Mouse (Mus musculus): ENCODE measurements around the gene Stac3. TPM values are rescaled to one million over a fixed set of nuclear protein-coding genes. Genes with fewer than 3 reads are reported as not detected.

Stac3 gene
- polyA plus RNA-seq, 1 experiment = 2.6 TPM

DNA sequence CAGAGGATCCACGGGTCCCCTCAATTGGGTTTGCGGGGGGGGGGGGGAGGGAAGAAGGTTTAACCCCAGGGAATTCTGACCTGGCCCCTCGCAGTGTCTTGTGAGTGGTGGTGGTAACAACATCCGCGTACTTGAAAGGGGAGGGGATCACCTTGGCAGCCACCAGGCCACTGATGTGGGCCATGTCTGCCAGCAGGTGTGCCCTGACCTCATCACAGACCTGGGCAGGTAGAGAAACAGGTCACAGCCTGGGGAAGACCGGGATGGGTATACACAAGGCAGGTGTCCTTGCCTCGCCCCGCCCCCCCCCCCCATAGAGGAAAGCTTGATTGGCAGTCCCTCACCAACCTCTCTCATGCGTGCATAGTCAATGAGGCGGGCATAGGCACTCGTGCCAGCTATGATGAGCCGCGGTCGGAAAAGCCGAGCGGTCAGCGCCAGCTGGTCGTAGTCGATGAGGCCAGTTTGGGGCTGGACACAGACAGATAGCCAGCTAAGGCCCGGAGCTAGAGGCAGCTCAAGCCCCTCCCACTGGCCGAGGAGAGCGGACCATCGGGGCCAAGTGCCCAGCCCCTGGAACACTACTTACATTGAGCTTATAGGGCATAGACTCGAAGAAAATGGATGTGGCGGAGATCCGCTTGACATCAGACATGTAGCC, 17.7 kb downstream of the Stac3 start:
- Histone ChIP-seq H3K4me1 (ENCODE audit: control insufficient read depth, insufficient read depth, low read length) (peaks cover 7% of the 10 kb centered on the region), H3K36me3 (ENCODE audit: control insufficient read depth, insufficient read depth, low read length, poor library complexity, severe bottlenecking) (peaks cover 9% of the 10 kb centered on the region), H3K9me3 (replicated peaks; ENCODE audit: control insufficient read depth, insufficient read depth, low read length, poor library complexity, severe bottlenecking) (no peaks in the 10 kb centered on the region), H3K27ac (ENCODE audit: insufficient read depth, low read length) (no peak overlapping the region), H3K27me3 (ENCODE audit: control insufficient read depth, insufficient read depth, low read length, poor library complexity, severe bottlenecking) (no peaks in the 10 kb centered on the region), H3K9ac (ENCODE audit: low read depth, poor library complexity, severe bottlenecking) (no peak overlapping the region), H3K4me3 (ENCODE audit: low read depth, low read length) (no peak overlapping the region)
- TF ChIP-seq CTCF (IDR thresholded peaks at IDR 0.05; ENCODE audit: low read depth, low read length) = no peak
- no peak for TF ChIP-seq POLR2A (IDR thresholded peaks at IDR 0.05; ENCODE audit: insufficient read depth, low read length)
- no peak for TF ChIP-seq EP300 (IDR thresholded peaks at IDR 0.05; ENCODE audit: insufficient read depth, low read depth, low read length)

DNA sequence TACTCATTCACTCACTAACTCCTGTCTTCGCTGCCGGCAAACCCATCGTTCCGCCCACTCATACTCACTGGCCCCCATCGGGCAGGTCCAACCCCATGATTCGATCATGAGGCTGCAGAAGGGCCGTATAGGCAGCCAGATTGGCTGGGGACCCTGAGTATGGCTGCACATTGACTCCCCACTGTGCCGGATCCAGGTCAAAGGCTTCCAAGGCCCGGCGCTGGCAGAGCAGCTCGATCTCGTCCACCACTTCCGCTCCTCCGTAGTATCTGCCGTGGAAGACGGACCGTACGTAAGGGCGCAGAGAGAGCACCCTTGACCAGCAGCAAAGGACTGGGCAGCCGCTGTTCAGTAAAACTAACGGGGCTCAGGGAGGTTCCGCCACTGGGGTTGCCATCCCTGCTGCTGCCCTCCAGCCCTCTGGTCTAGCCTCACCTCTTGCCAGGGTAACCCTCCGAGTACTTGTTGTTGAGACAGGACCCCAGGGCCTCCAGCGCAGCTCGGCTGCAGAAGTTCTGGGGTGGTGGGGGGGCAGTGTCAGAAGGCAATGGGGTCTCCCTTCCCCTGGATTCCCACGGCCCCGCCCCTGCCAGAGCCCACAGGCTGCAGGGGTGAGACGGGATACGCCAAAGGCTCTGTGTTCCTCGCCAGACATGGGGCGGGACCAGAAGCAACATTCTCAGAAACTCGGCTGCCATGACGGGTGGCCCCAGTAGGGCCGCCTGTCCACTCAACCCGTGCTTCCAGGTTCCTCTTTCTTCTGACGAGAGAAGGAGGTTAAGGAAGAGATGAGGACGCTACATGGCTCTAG, 18.6 kb downstream of the Stac3 start:
- Histone ChIP-seq H3K27me3 (ENCODE audit: control insufficient read depth, insufficient read depth, low read length, poor library complexity, severe bottlenecking) (no peaks in the 10 kb centered on the region), H3K9ac (ENCODE audit: low read depth, poor library complexity, severe bottlenecking) (no peak overlapping the region), H3K4me3 (ENCODE audit: low read depth, low read length) (peak overlapping the region; percentile 29), H3K9me3 (replicated peaks; ENCODE audit: control insufficient read depth, insufficient read depth, low read length, poor library complexity, severe bottlenecking) (no peaks in the 10 kb centered on the region), H3K36me3 (ENCODE audit: control insufficient read depth, insufficient read depth, low read length, poor library complexity, severe bottlenecking) (peaks cover 9% of the 10 kb centered on the region), H3K27ac (ENCODE audit: insufficient read depth, low read length) (no peak overlapping the region), H3K4me1 (ENCODE audit: control insufficient read depth, insufficient read depth, low read length) (peaks cover 4% of the 10 kb centered on the region)
- no peak for TF ChIP-seq CTCF (IDR thresholded peaks at IDR 0.05; ENCODE audit: low read depth, low read length)
- TF ChIP-seq EP300 (IDR thresholded peaks at IDR 0.05; ENCODE audit: insufficient read depth, low read depth, low read length) = no peak
- no peak for TF ChIP-seq POLR2A (IDR thresholded peaks at IDR 0.05; ENCODE audit: insufficient read depth, low read length)

DNA sequence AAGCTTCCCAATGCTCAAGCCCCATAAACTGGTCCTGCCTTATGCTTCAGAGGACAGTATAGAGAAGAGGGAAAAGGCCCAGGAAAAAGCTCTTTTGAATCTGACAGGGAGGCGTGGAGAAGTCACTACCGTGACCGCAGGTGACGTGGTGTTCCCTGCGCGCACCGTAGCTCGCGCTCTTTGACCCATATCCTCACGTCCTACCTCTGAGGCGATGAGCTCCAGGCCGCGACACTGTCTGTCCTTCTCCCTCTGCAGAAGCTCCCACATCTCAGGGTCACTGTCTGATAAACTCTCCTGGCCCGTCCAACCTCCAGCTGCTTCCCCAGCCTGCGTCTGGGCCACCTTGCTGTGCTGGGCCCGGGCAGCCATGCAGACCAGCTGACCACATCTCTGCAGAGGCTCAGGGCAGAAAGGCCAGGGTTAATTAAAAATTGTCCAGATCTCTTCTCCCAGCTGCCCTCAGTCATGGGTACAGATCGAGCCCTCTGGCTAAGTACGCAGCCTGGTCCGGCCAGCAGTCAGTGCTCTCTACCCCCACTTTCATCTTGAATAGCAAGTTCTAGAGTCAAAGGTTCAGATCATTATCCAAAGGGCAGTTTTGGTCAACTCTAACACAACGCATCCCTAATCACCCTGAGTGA, 19.4 kb downstream of the Stac3 start:
- no peaks in the 10 kb centered on the region for H3K4me1 ChIP-seq (ENCODE audit: control insufficient read depth, insufficient read depth, low read length)
- H3K4me3 ChIP-seq (ENCODE audit: low read depth, low read length) = peak overlapping the region; percentile 70
- H3K36me3 ChIP-seq (ENCODE audit: control insufficient read depth, insufficient read depth, low read length, poor library complexity, severe bottlenecking) = peaks cover 9% of the 10 kb centered on the region
- H3K9ac ChIP-seq (ENCODE audit: low read depth, poor library complexity, severe bottlenecking) = peak overlapping the region; percentile 87
- no peaks in the 10 kb centered on the region for H3K9me3 ChIP-seq (replicated peaks; ENCODE audit: control insufficient read depth, insufficient read depth, low read length, poor library complexity, severe bottlenecking)
- H3K27me3 ChIP-seq (ENCODE audit: control insufficient read depth, insufficient read depth, low read length, poor library complexity, severe bottlenecking) = no peaks in the 10 kb centered on the region
- TF ChIP-seq POLR2A (IDR thresholded peaks at IDR 0.05; ENCODE audit: insufficient read depth, low read length) (no peak), CTCF (IDR thresholded peaks at IDR 0.05; ENCODE audit: low read depth, low read length) (no peak), EP300 (IDR thresholded peaks at IDR 0.05; ENCODE audit: insufficient read depth, low read depth, low read length) (no peak)
- no peak overlapping the region for H3K27ac ChIP-seq (ENCODE audit: insufficient read depth, low read length)

DNA sequence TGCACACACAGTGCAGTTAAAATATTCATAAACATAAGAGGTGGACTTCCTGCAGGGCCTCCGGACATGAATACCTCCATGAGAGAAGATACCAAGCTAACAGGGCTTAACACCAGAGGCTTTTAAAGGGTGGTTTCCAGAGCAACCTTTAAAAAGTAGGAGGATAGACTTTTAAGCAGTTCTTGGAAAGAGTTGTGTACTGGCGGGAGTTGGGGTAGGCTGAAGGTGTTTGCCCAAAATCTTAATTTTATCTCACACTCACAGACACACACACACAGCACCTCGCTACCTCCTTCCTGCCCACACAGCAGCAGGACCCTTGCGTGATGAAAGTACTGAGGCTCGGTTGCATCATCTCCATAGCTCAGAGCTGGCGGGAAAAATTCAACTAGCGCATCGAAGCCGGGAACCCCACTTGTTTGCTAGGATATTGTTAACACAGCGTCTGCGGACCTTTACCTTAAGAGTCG, 20.2 kb downstream of the Stac3 start:
- TF ChIP-seq CTCF (IDR thresholded peaks at IDR 0.05; ENCODE audit: low read depth, low read length) (no peak), POLR2A (IDR thresholded peaks at IDR 0.05; ENCODE audit: insufficient read depth, low read length) (no peak), EP300 (IDR thresholded peaks at IDR 0.05; ENCODE audit: insufficient read depth, low read depth, low read length) (no peak)
- Histone ChIP-seq H3K4me3 (ENCODE audit: low read depth, low read length) (peak overlapping the region; percentile 75), H3K36me3 (ENCODE audit: control insufficient read depth, insufficient read depth, low read length, poor library complexity, severe bottlenecking) (peaks cover 9% of the 10 kb centered on the region), H3K4me1 (ENCODE audit: control insufficient read depth, insufficient read depth, low read length) (no peaks in the 10 kb centered on the region), H3K27ac (ENCODE audit: insufficient read depth, low read length) (no peak overlapping the region), H3K27me3 (ENCODE audit: control insufficient read depth, insufficient read depth, low read length, poor library complexity, severe bottlenecking) (no peaks in the 10 kb centered on the region; the same call in 1 of the 2 replicates), H3K9ac (ENCODE audit: low read depth, poor library complexity, severe bottlenecking) (peak overlapping the region; percentile 87), H3K9me3 (replicated peaks; ENCODE audit: control insufficient read depth, insufficient read depth, low read length, poor library complexity, severe bottlenecking) (no peaks in the 10 kb centered on the region)

DNA sequence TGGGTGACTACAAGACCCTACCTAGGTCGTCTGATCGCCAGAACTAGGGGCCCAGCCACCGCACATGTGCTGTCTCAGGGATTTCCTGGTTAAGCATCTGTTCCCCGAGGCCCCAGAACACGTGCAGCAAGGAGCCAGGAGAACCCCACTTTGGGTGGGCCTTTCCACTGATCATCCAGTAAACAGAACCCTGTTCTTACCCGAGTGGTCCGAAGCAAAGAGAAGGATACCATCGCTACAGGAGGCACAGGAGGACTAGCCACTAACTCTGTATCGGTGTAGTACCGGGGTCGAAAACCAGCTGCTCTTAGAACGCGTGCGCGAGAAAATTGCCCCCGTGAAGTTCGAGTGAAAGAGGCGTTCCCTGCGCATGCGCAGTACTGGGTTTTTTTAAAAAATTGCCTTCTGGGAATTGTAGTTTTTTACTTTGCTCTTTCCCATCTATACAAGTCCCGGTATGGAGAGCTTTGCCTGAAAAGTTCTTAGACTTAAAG, 20.6 kb downstream of the Stac3 start, which contains the start of gene Shmt2:
Gene Shmt2, minus strand, starts transcription at position 357 of the 494 bp plus-strand sequence.
- Histone ChIP-seq H3K4me1 (ENCODE audit: control insufficient read depth, insufficient read depth, low read length) (no peaks in the 10 kb centered on the region), H3K9me3 (replicated peaks; ENCODE audit: control insufficient read depth, insufficient read depth, low read length, poor library complexity, severe bottlenecking) (no peaks in the 10 kb centered on the region), H3K36me3 (ENCODE audit: control insufficient read depth, insufficient read depth, low read length, poor library complexity, severe bottlenecking) (peaks cover 9% of the 10 kb centered on the region), H3K27me3 (ENCODE audit: control insufficient read depth, insufficient read depth, low read length, poor library complexity, severe bottlenecking) (no peaks in the 10 kb centered on the region; the same call in 1 of the 2 replicates), H3K27ac (ENCODE audit: insufficient read depth, low read length) (no peak within 1 kb of the TSS), H3K9ac (ENCODE audit: low read depth, poor library complexity, severe bottlenecking) (peak within 1 kb of the TSS; percentile 87), H3K4me3 (ENCODE audit: low read depth, low read length) (peak within 1 kb of the TSS; percentile 75)
- peak; percentile 45 for TF ChIP-seq POLR2A (IDR thresholded peaks at IDR 0.05; ENCODE audit: insufficient read depth, low read length)
- TF ChIP-seq EP300 (IDR thresholded peaks at IDR 0.05; ENCODE audit: insufficient read depth, low read depth, low read length) = no peak
